25 mouse cellular contexts compared by ENCODE assay signal in the genomic region with DNA sequence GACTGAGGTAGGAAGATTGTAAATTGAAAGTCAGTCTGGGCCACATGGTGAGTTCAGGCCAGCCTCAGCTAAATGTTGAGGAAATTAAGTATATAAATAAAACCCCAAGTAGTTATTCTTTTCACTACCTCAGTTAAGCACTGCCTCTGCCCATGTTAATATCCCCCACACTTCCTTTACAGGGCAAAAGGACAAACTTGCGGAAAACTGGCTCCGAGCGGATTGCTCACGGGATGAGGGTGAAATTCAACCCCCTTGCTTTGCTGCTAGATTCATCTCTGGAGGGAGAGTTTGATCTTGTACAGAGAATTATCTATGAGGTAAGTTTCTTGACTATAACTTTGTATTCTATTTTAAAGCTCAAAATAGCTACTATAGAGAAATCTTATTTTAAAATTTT. TPM values are rescaled to one million over a fixed set of nuclear protein-coding genes. Genes with fewer than 3 reads are reported as not detected.
DNase-seq lines count a peak whose midpoint lies in the region; ATAC-seq and TF ChIP-seq lines count a peak whose summit lies in the region.
"Had no signal": no experiment of that assay in that cellular context is flagged by ENCODE, and none has a peak within 500 bp of the region (broad histone marks: within the 10 kb centered on the region; RNA-seq: fewer than 3 reads in every experiment).

No protein-coding gene starts in this region.

- WGBS in lung, adult 2 months: 83% methylated on average over 4 of the region's 4 CpGs

- TF ChIP-seq CTCF in lung, adult 2 months (IDR thresholded peaks at IDR 0.05; ENCODE audit: insufficient read depth, low read length): no peak

- no peak overlapping the region for H3K4me3 ChIP-seq in lung, adult 2 months (replicated peaks; ENCODE audit: extremely low read depth, low read depth, low read length)
- H3K4me3 ChIP-seq: embryonic facial prominence, embryonic 12.5 days; embryonic facial prominence, embryonic 15.5 days; gastrocnemius, adult 2 months; heart, embryonic 10.5 days; hindbrain, embryonic 10.5 days; hindbrain, embryonic 13.5 days had no signal

- peak; percentile 79 for DNase-seq in heart, adult 11 months
- DNase-seq in heart, postnatal 36 days: no peak
- peak; percentile 66 for DNase-seq in kidney, adult 9 months
- DNase-seq in kidney, adult 18-20 months: no peak
- DNase-seq in kidney, postnatal 10 days: peak; percentile 32
- DNase-seq in kidney, postnatal 36 days: peak; percentile 58 to 59
- DNase-seq in lung, adult 2 months: no peak
- DNase-seq: adrenal gland, postnatal 10 days; adrenal gland, postnatal 36 days; cerebellum, adult 18-20 months; cerebellum, adult 9-10 months; cerebellum, postnatal 14 days; forebrain, postnatal 0 days; gastrocnemius, adult 2 months; gastrocnemius, postnatal 14 days; heart, adult 18-20 months had no signal

- no peak for ATAC-seq in megakaryocyte progenitor cell, adult 5-6 weeks (replicated peaks; ENCODE audit: poor library complexity)
- ATAC-seq: activated CD4-positive, CD25-positive, alpha-beta regulatory T cell, adult 4 months; forebrain, embryonic 14.5 days; forebrain, postnatal 0 days; hindbrain, embryonic 16.5 days had no signal

- intact Hi-C loops in heart, postnatal 36 days (cut with DNase I): no loop called here

- no peak for TF ChIP-seq POLR2A in lung, adult 2 months (IDR thresholded peaks at IDR 0.05; ENCODE audit: borderline replicate concordance, extremely low read depth, low read depth, low read length)

- H3K4me1 ChIP-seq in lung, adult 2 months (ENCODE audit: control insufficient read depth, insufficient read depth, low read length): no peaks in the 10 kb centered on the region
- H3K4me1 ChIP-seq: embryonic facial prominence, embryonic 12.5 days; embryonic facial prominence, embryonic 15.5 days; hindbrain, embryonic 10.5 days; hindbrain, embryonic 13.5 days had no signal

RNA-seq across cellular contexts. Expression of a gene that starts 43.5 kb away (rescaled TPM):
- 10 to 100 TPM; 11.0 to 12.8 TPM for total RNA-seq in heart, postnatal 36 days (2021)
- total RNA-seq in megakaryocyte progenitor cell, adult 5-6 weeks (2015): 12.3 and 17.5 TPM in 2 replicates
- 7.5 and 10.6 TPM in 2 replicates for total RNA-seq in megakaryocyte progenitor cell, adult 5-6 weeks (2017)
- polyA plus RNA-seq in lung, adult 2 months (2012; rRNA removed): 43.0 and 65.1 TPM in 2 replicates

Comparison
In these comparisons a context has a peak if more than half of its experiments do, and no peak if none do; other contexts are left out.
1. DNase-seq: peak in heart, adult 11 months (single experiment), kidney, adult 9 months (single experiment), kidney, postnatal 10 days (single experiment) and kidney, postnatal 36 days (2 of 2); none in heart, postnatal 36 days (0 of 2), kidney, adult 18-20 months (single experiment) and lung, adult 2 months (single experiment).